Mouse (Mus musculus): ENCODE measurements around the gene Apoh.
A peak's percentile ranks its signal among the peaks of the same experiment; 100 is the strongest.

Gene Apoh

GRCm38 (mm10) chr11:108382664-108383063 lies 39.5 kb downstream of the Apoh start:
- no peak for DNase-seq (ENCODE audit: low read depth, low spot score)

DNA sequence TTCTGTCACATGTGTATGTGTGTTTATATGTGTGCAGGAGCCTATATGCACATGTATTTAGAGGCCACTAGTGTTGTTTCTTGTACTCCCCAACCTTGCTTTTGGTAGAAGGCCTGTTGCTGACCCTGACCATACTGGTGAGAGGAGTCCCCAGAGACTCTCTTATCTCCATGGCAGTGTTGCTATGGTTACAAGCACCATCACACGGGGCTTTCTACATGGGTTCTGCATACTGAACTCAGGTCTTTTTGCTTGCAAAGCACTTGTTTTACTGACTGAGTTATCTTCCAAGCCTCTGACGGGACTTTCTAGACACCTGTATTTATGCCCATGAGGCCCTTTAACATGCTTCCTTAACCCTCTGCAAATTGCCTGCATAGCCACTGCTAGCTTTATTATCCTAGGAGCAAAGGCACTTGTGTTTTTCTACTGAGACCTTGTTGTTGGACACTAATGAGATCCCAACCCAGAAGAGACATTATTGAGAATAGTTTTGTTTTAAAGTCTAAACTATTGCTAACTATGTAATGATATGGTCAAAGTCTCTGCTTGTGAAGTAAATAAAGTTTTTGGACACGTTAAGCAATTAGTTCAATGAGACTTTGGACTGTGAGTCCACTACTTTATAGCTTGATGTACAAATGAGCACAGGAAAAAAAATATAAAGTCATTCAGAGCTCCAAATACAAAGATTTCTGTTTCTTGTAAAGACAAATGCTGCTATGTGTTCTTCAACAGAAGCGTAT lies 41.9 kb downstream of the Apoh start:
- no peak for DNase-seq (ENCODE audit: low read depth, low spot score)

DNA sequence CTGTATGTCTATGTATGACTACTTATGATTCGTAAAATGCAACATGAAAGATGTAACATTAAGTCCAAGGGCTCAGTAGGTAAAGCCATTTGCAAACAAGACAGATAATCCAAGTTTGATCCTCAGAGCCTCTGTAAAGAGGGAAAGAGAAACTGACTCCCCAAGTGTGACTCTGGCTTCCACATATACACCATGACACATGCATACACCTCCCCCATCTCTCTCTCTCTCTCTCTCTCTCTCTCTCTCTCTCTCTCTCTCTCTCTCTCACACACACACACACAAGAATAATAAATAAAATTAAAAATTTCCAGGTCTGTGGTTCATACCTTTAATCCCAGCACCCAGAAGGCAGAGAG lies 42.5 kb downstream of the Apoh start:
- no peak for DNase-seq (ENCODE audit: low read depth, low spot score)

DNA sequence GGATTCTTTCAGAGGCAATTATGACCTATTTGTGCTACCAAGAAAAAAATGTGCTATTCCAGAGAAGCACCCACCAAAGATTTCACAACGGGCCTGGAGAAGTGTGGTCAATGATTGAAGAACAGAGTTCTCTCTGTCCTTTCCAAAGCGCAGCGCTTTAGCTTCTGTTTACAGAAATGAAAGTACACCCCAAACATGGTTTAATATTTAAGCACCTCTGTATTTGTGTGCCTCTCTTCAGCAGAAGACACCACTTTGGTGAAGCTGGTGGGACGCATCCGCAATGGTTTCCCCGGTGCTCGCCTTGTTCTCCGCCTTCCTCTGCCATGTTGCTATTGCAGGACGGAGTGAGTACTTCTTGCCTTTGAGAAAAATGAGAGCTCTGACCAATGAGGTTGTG lies 51.9 kb downstream of the Apoh start:
- no peak for DNase-seq (ENCODE audit: low read depth, low spot score)

DNA sequence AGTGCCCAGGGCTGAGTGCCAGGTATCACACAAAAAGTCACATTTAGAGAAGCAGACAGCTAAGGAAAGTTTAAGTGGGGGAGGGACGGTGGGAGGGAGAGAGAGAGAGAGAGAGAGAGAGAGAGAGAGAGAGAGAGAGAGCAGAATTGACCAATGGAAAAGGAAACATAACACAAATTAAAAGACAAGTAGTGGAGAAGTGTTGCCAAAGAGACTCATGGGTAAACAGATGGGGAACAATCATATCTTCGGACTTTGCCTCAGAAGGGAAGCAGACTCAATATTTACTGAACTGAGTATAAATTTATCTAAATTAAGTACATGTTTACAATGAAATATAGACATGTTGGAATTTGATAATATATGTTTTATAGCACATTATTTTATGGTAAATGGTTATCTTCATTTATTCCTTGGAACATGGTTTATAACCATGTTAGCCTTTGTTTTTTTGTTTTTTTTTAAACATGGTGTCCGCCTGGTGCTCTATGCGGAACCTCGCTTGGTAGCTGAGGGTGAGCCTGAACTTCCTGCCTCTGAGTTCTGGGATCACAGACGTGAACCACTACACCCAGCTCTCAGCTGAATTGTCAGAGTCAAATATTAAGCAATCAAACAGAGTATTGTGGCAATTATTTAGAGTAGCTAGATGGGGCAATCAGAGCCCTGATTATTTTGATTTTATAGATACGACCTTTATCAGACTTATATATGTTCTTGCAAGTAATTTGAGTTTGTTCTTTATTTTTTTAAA lies 53.1 kb downstream of the Apoh start:
- DNase-seq (ENCODE audit: low read depth, low spot score): no peak

DNA sequence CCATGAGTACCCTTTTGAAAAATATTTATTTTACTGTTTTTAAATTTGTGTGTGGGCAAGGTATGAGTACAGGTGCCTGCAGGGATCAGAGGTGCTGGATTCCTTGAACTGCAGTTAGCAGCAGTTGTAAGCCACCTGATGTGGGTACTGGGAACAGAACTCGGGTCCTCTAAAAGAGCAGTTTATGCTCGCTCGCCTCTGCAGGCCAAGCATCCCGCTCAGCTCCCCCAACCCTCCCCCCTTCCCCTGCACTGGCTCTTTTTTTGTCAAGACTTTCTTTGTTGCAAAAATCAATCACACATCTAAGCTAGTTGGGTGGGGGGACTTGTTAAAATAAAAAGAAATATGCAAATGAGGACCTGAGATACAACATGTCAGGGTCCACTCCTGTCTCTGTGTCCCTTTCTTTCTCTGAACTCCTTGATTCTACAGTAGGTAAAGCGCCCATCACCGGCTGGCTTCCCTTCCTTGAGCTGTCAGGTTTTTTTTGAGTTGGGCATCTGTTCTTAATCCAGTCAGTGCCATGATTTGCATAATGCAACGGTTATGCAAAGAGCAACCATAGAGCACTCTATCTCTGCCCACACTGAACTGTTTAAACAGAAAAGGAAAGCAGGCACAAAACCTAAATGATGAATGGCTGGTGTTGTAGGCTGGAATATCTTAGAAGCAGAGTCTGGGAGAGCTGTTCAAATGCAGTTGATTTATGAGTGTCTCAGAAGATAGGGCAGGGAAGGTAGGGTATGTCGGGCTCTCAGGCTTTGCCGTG lies 66.9 kb downstream of the Apoh start:
- no peak for DNase-seq (ENCODE audit: low read depth, low spot score)

- no peak for DNase-seq (ENCODE audit: low read depth, low spot score)
Observed at GRCm38 (mm10) chr11:108416360-108416759, 73.2 kb downstream of the Apoh start.

- DNase-seq (ENCODE audit: low read depth, low spot score): no peak
Observed at GRCm38 (mm10) chr11:108418540-108418939, 75.4 kb downstream of the Apoh start.

DNA sequence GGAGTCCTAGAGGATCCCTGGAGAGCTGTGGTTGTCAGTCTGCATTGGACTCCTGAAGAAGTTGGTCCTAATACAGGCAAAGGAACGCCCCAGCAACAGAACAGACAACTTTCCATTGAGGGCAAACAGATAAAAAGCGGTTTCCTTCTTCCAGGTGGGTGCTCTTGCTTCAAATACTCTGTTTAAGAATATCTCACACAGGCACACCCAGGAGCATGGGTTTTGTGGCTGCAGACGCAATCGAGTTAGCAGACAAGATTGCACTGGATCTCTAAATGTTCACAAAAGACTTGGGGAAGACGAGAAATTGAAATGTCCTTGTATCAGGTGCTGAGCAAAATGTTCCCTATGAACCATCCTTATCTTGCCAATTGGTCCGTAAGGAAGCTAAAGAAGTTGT lies 76.1 kb downstream of the Apoh start:
- no peak for DNase-seq (ENCODE audit: low read depth, low spot score)

GRCm38 (mm10) chr11:108420751-108421150 lies 77.6 kb downstream of the Apoh start:
- no peak for DNase-seq (ENCODE audit: low read depth, low spot score)

GRCm38 (mm10) chr11:108423221-108423620 lies 80.1 kb downstream of the Apoh start:
- no peak for DNase-seq (ENCODE audit: low read depth, low spot score)

- DNase-seq (ENCODE audit: low read depth, low spot score): no peak
Observed at GRCm38 (mm10) chr11:108424111-108424510, 81.0 kb downstream of the Apoh start.

DNA sequence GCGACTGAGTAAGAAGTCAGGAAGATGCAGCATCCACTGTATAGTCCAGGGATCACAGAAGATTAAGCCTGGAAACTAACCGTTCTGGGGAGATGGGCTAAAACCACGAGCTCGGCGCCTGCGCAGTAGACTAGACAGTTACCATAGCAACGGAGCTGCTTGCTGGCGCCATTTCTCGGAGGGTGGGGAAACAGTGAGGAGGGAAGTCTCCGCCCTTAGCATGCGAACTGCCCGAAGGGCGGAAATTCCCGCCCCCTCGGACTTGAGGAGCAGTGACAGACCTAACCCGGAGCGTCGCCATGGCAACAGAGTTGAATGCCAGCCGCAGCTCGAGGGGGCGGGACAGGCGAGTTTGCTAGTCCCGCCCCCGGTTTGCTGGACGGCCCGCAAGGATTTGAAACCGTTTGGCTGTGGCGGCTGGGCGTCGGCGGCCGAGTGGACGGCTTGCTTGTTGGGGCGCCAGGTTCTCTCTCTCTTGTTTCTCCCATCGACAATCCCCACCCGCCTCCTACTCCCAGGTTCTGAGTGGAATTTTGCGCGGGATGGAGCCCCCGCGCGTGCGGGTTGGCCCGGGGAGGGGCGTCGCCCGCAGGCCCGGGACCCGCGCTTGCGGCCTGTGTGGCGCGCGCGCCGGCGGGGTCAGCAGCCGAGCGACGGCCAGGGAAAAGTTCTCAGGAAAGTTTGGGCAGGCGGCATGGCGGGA lies 81.9 kb downstream of the Apoh start, which contains the start of gene Cep112:
TSS of gene Cep112 (plus strand) at position 304 of the 703 bp plus-strand sequence.
- peak; percentile 100 for DNase-seq (ENCODE audit: low read depth, low spot score)

GRCm38 (mm10) chr11:108425592-108425921 lies 82.4 kb downstream of the Apoh start:
- DNase-seq (ENCODE audit: low read depth, low spot score): no peak

- DNase-seq (ENCODE audit: low read depth, low spot score): no peak
Observed at GRCm38 (mm10) chr11:108426086-108426485, 82.9 kb downstream of the Apoh start.

DNA sequence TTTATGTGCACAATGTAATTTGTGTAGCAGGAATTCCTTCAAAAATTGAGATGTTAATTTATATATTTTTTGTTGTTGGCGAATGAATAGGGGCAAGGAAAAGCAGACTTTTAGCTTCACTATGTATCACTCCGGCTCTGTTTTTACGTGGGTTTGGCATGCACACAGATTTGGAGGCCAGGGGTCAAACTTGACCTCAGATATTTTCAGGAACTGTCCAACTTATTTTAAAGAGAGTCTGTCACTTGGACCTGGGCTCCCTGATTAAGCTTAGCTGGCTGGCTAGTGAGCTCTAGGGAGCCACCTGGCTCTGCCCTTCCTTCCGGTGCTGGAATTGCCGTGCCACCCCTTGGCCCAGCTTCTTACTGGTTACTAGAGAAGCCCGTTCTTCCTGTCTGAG lies 84.0 kb downstream of the Apoh start:
- no peak for DNase-seq (ENCODE audit: low read depth, low spot score)

DNA sequence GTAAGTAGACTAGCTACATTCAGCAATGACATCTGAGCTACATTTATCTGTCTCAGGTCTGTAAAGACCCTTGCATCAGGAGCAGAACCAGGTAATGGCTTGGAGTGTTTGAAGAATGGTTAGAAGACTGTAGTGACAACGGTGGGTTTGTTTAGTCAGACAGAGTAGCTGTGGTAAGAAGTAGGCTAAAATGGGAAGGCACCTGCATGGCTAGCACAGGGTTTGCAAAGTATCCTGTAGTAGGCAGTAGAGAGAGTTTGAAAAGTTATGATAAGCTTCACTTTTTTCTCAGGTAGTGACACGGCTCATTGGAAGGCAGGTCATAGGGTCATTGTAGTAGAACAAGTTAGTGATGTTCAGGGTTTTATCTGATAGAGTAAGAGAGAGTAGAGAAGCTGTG lies 85.9 kb downstream of the Apoh start:
- DNase-seq (ENCODE audit: low read depth, low spot score): no peak

- no peak for DNase-seq (ENCODE audit: low read depth, low spot score)
Observed at GRCm38 (mm10) chr11:108443893-108444563, 100.9 kb downstream of the Apoh start.

DNA sequence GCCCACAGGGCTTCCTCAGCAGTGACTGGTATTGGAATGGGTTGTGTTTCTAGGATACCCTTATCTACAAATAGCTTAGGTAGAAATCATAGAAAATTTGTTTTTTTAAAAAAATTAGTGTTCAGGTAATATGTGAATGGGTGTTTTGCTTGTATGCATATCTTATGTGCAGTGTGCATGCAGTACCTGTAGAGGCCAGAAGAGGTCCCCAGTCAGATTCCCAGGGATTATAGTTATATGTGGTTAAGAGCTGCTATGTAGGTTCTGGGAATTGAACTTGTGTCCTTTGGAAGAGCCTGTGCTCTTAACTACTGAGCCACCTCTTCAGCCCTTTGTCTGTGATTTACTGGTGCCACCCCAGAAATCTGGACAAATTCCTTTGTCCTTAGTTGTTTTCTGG lies 104.0 kb downstream of the Apoh start:
- DNase-seq (ENCODE audit: low read depth, low spot score): no peak

GRCm38 (mm10) chr11:108449811-108450210 lies 106.7 kb downstream of the Apoh start:
- DNase-seq (ENCODE audit: low read depth, low spot score): no peak

GRCm38 (mm10) chr11:108459599-108459998 lies 116.4 kb downstream of the Apoh start:
- no peak for DNase-seq (ENCODE audit: low read depth, low spot score)

Data from WW6 (cell line).